Mouse (Mus musculus) left cerebral cortex, adult 8-10 months (tissue): ENCODE results near the gene Pacrg. TPM values are rescaled to one million over a fixed set of nuclear protein-coding genes. Genes with fewer than 3 reads are reported as not detected.

Experiments used
- total RNA-seq, 4 experiments: library from RNA; stranded (reverse); gene quantifications; 2 replicates each; pipeline ENCODE4 v1.2.4; 2022

Gene Pacrg
- total RNA-seq, 4 experiments from 2014 or later: 19.2 to 25.9 (median 21.6) TPM

Other genes starting within 250 kb of the Pacrg start
- 10 to 100 TPM; 17.6 to 23.7 (median 21.6) TPM for gene Prkn, start 73 bp upstream of the Pacrg start, total RNA-seq